Mouse (Mus musculus) CH12.LX (cell line): ENCODE measurements around the gene Eif2b1. TPM values are rescaled to one million over a fixed set of nuclear protein-coding genes. Genes with fewer than 3 reads are reported as not detected.
A peak's percentile ranks its signal among the peaks of the same experiment; 100 is the strongest.

Experiments
- DNase-seq: peaks from one replicate; pipeline ENCODE4 v3.0.0-alpha.2; 2013; ENCODE audit errors: extremely low read depth
- H3K27ac ChIP-seq: 2 replicates; pipeline ENCODE4 v1.5.1; 2012; ENCODE audit warnings: low read depth, mild to moderate bottlenecking, control low read depth, moderate library complexity; ENCODE audit not compliant: insufficient read depth
- H3K27me3 ChIP-seq: replicated peaks from 2 replicates; pipeline ENCODE3; 2012; ENCODE audit warnings: inconsistent platforms
- H3K36me3 ChIP-seq, 2 experiments: replicated peaks in 1 of 2; 2 replicates each; pipeline versions ENCODE3 to v1.6.1; 2012; ENCODE audit warnings: inconsistent platforms in 1 of 2, low read length in 1 of 2, mild to moderate bottlenecking in 1 of 2, mixed read lengths in 1 of 2, moderate library complexity in 1 of 2; ENCODE audit not compliant: control insufficient read depth in 1 of 2, insufficient read depth in 1 of 2
- H3K4me1 ChIP-seq, 2 experiments: 2 replicates each; pipeline ENCODE4 v1.6.1; 2012; ENCODE audit warnings: inconsistent platforms in 1 of 2, moderate library complexity in 1 of 2; ENCODE audit not compliant: insufficient read depth in 2 of 2, control insufficient read depth in 1 of 2
- H3K4me2 ChIP-seq: 2 replicates; pipeline ENCODE4 v1.6.1; 2012; ENCODE audit warnings: low read depth, mild to moderate bottlenecking, control low read depth; ENCODE audit not compliant: poor library complexity, insufficient read depth, severe bottlenecking
- H3K4me3 ChIP-seq, 3 experiments: fragments of 150-350 bp in 1 of 3; sonication (generic) in 1 of 3; replicated peaks in 1 of 3; 2 replicates each; pipeline versions ENCODE3 to v1.5.1; 2011 to 2012; ENCODE audit warnings: low read depth in 2 of 3, low read length in 2 of 3, mild to moderate bottlenecking in 2 of 3, moderate library complexity in 2 of 3, control low read depth in 1 of 3, improper control_type of control experiment in 1 of 3, inconsistent platforms in 1 of 3, mixed read lengths in 1 of 3; ENCODE audit not compliant: poor library complexity in 1 of 3
- H3K79me2 ChIP-seq: replicated peaks from 2 replicates; pipeline ENCODE4 v1.6.1; 2012; ENCODE audit warnings: mild to moderate bottlenecking, moderate library complexity; ENCODE audit not compliant: control insufficient read depth, poor library complexity, insufficient read depth, severe bottlenecking; ENCODE audit errors: extremely low read depth
- H3K9ac ChIP-seq: 2 replicates; pipeline ENCODE4 v1.6.1; 2012; ENCODE audit warnings: low read depth, mild to moderate bottlenecking, control low read depth, moderate library complexity; ENCODE audit not compliant: insufficient read depth
- H3K9me3 ChIP-seq: replicated peaks from 2 replicates; pipeline ENCODE3; 2012; ENCODE audit warnings: low read length, inconsistent platforms, mixed read lengths
- CHD1 ChIP-seq: IDR thresholded peaks from 2 replicates; pipeline ENCODE4 v1.6.1; 2012; ENCODE audit warnings: low read depth, low read length, improper control_type of control experiment, inconsistent platforms
- ELF1 ChIP-seq: IDR thresholded peaks from 2 replicates; pipeline ENCODE4 v1.6.1; 2014; ENCODE audit warnings: low read depth, mild to moderate bottlenecking, inconsistent platforms, low read length, improper control_type of control experiment
- EP300 ChIP-seq: IDR thresholded peaks from 2 replicates; pipeline ENCODE4 v1.6.1; 2011; ENCODE audit warnings: low read length, improper control_type of control experiment
- ETS1 ChIP-seq: conservative IDR thresholded peaks from 2 replicates; pipeline ENCODE4 v1.6.1; 2012; ENCODE audit warnings: low read depth, mild to moderate bottlenecking, inconsistent platforms, low read length, improper control_type of control experiment, moderate library complexity
- GABPA ChIP-seq: IDR thresholded peaks from 2 replicates; pipeline ENCODE4 v1.6.1; 2012; ENCODE audit warnings: low read depth, low read length, improper control_type of control experiment, inconsistent platforms; ENCODE audit not compliant: insufficient replicate concordance
- HCFC1 ChIP-seq: IDR thresholded peaks from 2 replicates; pipeline ENCODE4 v1.6.1; 2012; ENCODE audit warnings: low read depth, mild to moderate bottlenecking, inconsistent platforms, low read length, improper control_type of control experiment
- JUND ChIP-seq: conservative IDR thresholded peaks from 2 replicates; pipeline ENCODE4 v1.6.1; 2011; ENCODE audit warnings: low read depth, low read length, improper control_type of control experiment
- KAT2A ChIP-seq: IDR thresholded peaks from 2 replicates; pipeline ENCODE4 v1.6.1; 2012; ENCODE audit warnings: low read length, improper control_type of control experiment, inconsistent platforms; ENCODE audit not compliant: insufficient replicate concordance
- MAFK ChIP-seq: IDR thresholded peaks from 2 replicates; pipeline ENCODE4 v1.6.1; 2011; ENCODE audit warnings: low read length, improper control_type of control experiment; ENCODE audit not compliant: insufficient replicate concordance
- MAZ ChIP-seq: IDR thresholded peaks from 2 replicates; pipeline ENCODE4 v1.6.1; 2012; ENCODE audit warnings: low read depth, mild to moderate bottlenecking, inconsistent platforms, low read length, improper control_type of control experiment, moderate library complexity
- MYC ChIP-seq: IDR thresholded peaks from 2 replicates; pipeline ENCODE4 v1.6.1; 2011; ENCODE audit warnings: low read depth, mild to moderate bottlenecking, improper control_type of control experiment, low read length
- NELFE ChIP-seq: IDR thresholded peaks from 2 replicates; pipeline ENCODE4 v1.6.1; 2011; ENCODE audit warnings: low read depth, low read length, improper control_type of control experiment
- PAX5 ChIP-seq: IDR thresholded peaks from 2 replicates; pipeline ENCODE4 v1.6.1; 2012; ENCODE audit warnings: low read length, inconsistent platforms, mixed read lengths
- POLR2A ChIP-seq: IDR thresholded peaks from 2 replicates; pipeline ENCODE4 v1.6.1; 2011; ENCODE audit warnings: low read depth, mild to moderate bottlenecking, improper control_type of control experiment, low read length
- POLR2AphosphoS2 ChIP-seq: IDR thresholded peaks from 2 replicates; pipeline ENCODE4 v1.6.1; 2011; ENCODE audit warnings: low read depth, low read length, improper control_type of control experiment
- RAD21 ChIP-seq: IDR thresholded peaks from 2 replicates; pipeline ENCODE4 v1.6.1; 2011; ENCODE audit warnings: low read depth, mild to moderate bottlenecking, low read length, improper control_type of control experiment, moderate library complexity
- RCOR1 ChIP-seq: conservative IDR thresholded peaks from 2 replicates; pipeline ENCODE4 v1.6.1; 2012; ENCODE audit warnings: low read depth, mild to moderate bottlenecking, inconsistent platforms, low read length, improper control_type of control experiment
- TCF12 ChIP-seq: IDR thresholded peaks from 2 replicates; pipeline ENCODE4 v1.6.1; 2014; ENCODE audit warnings: low read depth, mild to moderate bottlenecking, inconsistent platforms, low read length, improper control_type of control experiment
- USF1 ChIP-seq: IDR thresholded peaks from 2 replicates; pipeline ENCODE4 v1.6.1; 2014; ENCODE audit warnings: low read depth, mild to moderate bottlenecking, inconsistent platforms, low read length, improper control_type of control experiment
- ZKSCAN1 ChIP-seq: IDR thresholded peaks from 2 replicates; pipeline ENCODE4 v1.6.1; 2012; ENCODE audit warnings: low read depth, inconsistent platforms, low read length, improper control_type of control experiment, borderline replicate concordance
- ZMIZ1 ChIP-seq: IDR thresholded peaks from 2 replicates; pipeline ENCODE4 v1.6.1; 2012; ENCODE audit warnings: low read depth, mild to moderate bottlenecking, inconsistent platforms, low read length, improper control_type of control experiment
- ZNF384 ChIP-seq: IDR thresholded peaks from 2 replicates; pipeline ENCODE4 v1.6.1; 2012; ENCODE audit warnings: low read depth, low read length, improper control_type of control experiment, inconsistent platforms
- dilution Hi-C: fragments of 300-500 bp; cut with MboI; formaldehyde crosslinking; loops from 2 replicates; pipeline ENCODE4 v1.14.3; 2020; ENCODE audit warnings: low sequenced_read_pairs; ENCODE audit not compliant: extremely low pct_unique_long_range_greater_than_20kb, extremely low pct_ligation_motif_present
- in situ Hi-C: fragments of 300-500 bp; cut with MboI; formaldehyde crosslinking; loops from 3 replicates; pipeline ENCODE4 v1.14.3; 2019; ENCODE audit warnings: low sequenced_read_pairs, low pct_ligation_motif_present, low pct_unique_long_range_greater_than_20kb, mixed read lengths
- polyA plus RNA-seq: library from polyadenylated mRNA; unstranded; fragments of >175 nt; gene quantifications from 2 replicates; pipeline ENCODE4 v1.2.1, GENCODE M21; 2012; ENCODE audit warnings: low read depth; ENCODE audit not compliant: insufficient read length
- total RNA-seq, 2 experiments: library from RNA; depleted of rRNA; stranded (reverse); fragments of 300-350 nt in 1 of 2; fragments of >200 nt in 1 of 2; gene quantifications; 2 replicates each; pipeline ENCODE4 v1.2.3; 2012 to 2014

Eif2b1 gene
- total and polyA plus RNA-seq, 3 experiments = 50.8 to 104 (median 98.0) TPM

DNA sequence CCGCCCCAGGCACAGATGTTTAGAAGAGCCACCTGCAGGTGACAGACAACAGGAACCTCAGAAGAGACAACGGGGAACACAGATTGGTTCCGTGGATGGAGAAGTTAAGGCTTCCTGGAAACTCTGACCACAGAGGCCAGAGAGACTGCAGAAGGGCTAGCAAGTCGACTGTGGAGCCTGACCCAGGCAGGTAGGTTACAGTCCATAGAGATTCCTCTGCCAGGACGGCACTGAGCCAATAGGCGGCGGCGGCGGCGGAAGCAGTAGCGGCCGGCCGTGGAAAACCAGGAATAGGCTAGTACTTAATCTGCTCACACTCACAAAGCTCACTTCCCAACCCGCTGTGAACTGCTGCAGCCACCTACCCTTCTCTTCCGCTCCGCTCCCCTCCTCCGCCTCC lies 42.2 kb downstream of the Eif2b1 start:
- Histone ChIP-seq H3K4me2 (peak overlapping the region; percentile 94), H3K9ac (peak overlapping the region; percentile 46), H3K27ac (peak overlapping the region; percentile 34), H3K27me3 (peaks cover 3% of the 10 kb centered on the region), H3K4me3 (peak overlapping the region; percentile 40 to 53 (median 48)), H3K4me1 (peaks cover 3 to 26% of the 10 kb centered on the region in 2 experiments; a peak in 3 of 4 replicates), H3K79me2 (peaks cover 9% of the 10 kb centered on the region), H3K36me3 (no peaks in the 10 kb centered on the region), H3K9me3 (no peaks in the 10 kb centered on the region)
- TF ChIP-seq EP300 = peak; percentile 68; the same call in 1 of the 2 replicates
- peak; percentile 42 for TF ChIP-seq ETS1
- no peak for TF ChIP-seq USF1
- no peak for TF ChIP-seq PAX5
- TF ChIP-seq TCF12 = peak; percentile 68
- no peak for TF ChIP-seq KAT2A
- TF ChIP-seq ZKSCAN1 = no peak
- peak; percentile 49 for TF ChIP-seq POLR2A
- TF ChIP-seq NELFE = no peak
- dilution Hi-C loops (no loop called here), in situ Hi-C loops (no loop called here)
- peak; percentile 75 for DNase-seq

DNA sequence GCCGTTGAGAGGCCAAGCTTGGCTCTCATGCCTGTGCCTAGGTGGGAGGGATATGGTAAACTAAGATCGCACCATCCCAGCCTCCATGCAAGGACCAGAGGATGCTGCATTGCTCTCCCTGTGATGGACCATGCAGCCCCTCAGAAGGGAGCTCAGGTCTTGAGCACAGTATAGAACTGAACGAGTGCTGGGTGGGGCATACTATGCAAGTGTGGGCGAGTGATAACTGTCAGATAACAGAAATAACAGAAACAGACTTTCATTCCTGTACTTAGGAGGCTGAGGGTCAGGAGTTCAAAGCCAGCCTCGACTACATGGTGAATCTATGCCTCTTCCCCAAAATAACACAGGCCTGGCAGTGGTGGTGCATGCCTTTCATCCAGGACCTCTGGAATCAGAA lies 43.9 kb downstream of the Eif2b1 start:
- dilution Hi-C loops = no loop called here
- peaks cover 4% of the 10 kb centered on the region for H3K27me3 ChIP-seq
- H3K36me3 ChIP-seq = no peaks in the 10 kb centered on the region
- no peak overlapping the region for H3K27ac ChIP-seq
- H3K4me1 ChIP-seq = peaks cover 10 to 37% of the 10 kb centered on the region in 2 experiments; a peak in 3 of 4 replicates
- no peak overlapping the region for H3K4me3 ChIP-seq
- no peak overlapping the region for H3K9ac ChIP-seq
- no peak for TF ChIP-seq ETS1
- TF ChIP-seq ZKSCAN1 = no peak
- TF ChIP-seq RCOR1 = no peak
- TF ChIP-seq ZNF384 = no peak
- TF ChIP-seq EP300 = no peak
- TF ChIP-seq RAD21 = no peak
- TF ChIP-seq ELF1 = no peak
- TF ChIP-seq, all 38 proteins: peak for 0
- no peaks in the 10 kb centered on the region for H3K79me2 ChIP-seq
- in situ Hi-C loops = no loop called here
- DNase-seq = no peak
- no peaks in the 10 kb centered on the region for H3K9me3 ChIP-seq
- H3K4me2 ChIP-seq = no peak overlapping the region

DNA sequence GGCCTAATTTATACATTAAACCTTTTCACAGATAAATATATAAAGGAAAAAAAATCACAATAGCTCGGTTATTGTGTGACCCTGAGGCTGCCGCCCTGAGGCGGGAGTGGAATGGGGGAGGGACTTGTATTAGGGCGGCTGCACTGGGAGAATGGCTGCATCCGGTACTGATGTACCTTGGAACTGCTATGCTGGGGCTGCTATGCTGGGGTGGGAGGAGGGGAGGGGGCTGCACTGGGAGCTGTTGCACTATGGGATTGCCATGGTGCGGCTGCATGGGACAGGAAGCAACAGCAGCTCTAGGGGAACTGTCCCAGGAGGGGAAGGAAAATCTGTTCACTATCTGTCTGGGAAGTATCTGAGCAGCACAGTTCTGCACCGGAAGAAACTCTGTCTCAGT lies 46.5 kb downstream of the Eif2b1 start:
- Histone ChIP-seq H3K9ac (no peak overlapping the region), H3K36me3 (no peaks in the 10 kb centered on the region), H3K4me3 (no peak overlapping the region), H3K4me2 (no peak overlapping the region), H3K9me3 (no peaks in the 10 kb centered on the region), H3K27ac (no peak overlapping the region), H3K79me2 (no peaks in the 10 kb centered on the region), H3K27me3 (peaks cover 4% of the 10 kb centered on the region), H3K4me1 (peaks cover 10 to 29% of the 10 kb centered on the region in 2 experiments; a peak in 3 of 4 replicates)
- in situ Hi-C loops = loop anchor here (5.0 kb wide), 1 partner anchor 95 kb away; the partner anchor contains the start of gene Kmt5a
- no peak for TF ChIP-seq EP300
- TF ChIP-seq TCF12 = no peak
- no peak for TF ChIP-seq MYC
- no peak for TF ChIP-seq NELFE
- no peak for TF ChIP-seq POLR2A
- TF ChIP-seq ZMIZ1 = no peak
- no peak for TF ChIP-seq ETS1
- TF ChIP-seq ZNF384 = no peak
- no peak for TF ChIP-seq JUND
- no peak for TF ChIP-seq HCFC1
- TF ChIP-seq ZKSCAN1 = no peak
- no peak for TF ChIP-seq POLR2AphosphoS2
- no peak for TF ChIP-seq ELF1
- TF ChIP-seq RCOR1 = no peak
- no peak for TF ChIP-seq MAZ
- TF ChIP-seq RAD21 = no peak
- TF ChIP-seq GABPA = no peak
- no peak for TF ChIP-seq CHD1
- no peak for TF ChIP-seq MAFK
- no peak for DNase-seq
- dilution Hi-C loops = no loop called here
